Mouse (Mus musculus) gastrocnemius, postnatal 14 days (tissue): ENCODE results near the gene Nat8. TPM values are rescaled to one million over a fixed set of nuclear protein-coding genes. Genes with fewer than 3 reads are reported as not detected.
"Not testable (repeated sequence)": the region's sequence is repeated elsewhere in the genome, so short reads cannot be mapped to it uniquely, and the experiment has no call there.

Source experiments
- DNase-seq: peaks from one replicate; pipeline ENCODE4 v3.0.0; 2021; ENCODE audit warnings: mixed read lengths
- intact Hi-C: fragments of 180-260 bp; cut with DNase I; formaldehyde crosslinking; loops from one replicate; pipeline ENCODE4 v1.15.1; 2025; ENCODE audit warnings: low total_unique reads
- long read RNA-seq, 2 experiments: library from polyadenylated mRNA; stranded (forward); transcript quantifications; one replicate each; pipeline ENCODE4 v2.0.0; 2021
- total RNA-seq, 2 experiments: library from RNA; stranded (reverse); gene quantifications; 2 replicates each; pipeline ENCODE4 v1.2.3; 2021

Gene Nat8
- not detected for total RNA-seq
- long read RNA-seq, experiment 1 = 0 reads
- long read RNA-seq, experiment 2 = 0 reads

DNA sequence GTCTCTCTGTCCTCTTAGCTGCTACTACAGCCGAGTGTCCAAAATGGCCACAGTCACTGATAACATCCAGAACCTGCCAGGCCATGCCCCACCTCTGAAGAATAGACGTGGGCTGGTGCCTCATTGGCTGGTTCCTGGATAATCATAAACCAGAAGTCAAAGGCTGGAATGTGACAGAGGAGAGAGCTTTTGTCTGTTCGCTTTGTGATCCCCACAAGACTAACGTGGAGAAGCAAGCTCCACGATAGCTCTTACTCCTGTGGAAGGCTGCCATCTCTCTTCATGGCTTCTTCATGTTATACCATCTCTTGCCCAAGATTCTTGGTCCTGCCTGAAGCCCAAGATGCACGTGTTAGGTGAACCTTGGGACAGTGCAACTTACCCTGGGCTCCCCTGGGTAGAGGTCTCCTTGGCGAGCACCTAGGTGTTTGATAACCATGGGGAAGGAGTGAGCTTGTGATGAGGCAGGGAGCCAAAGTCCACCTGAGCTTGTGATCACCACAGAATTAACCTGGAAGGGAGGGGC, at the start of gene Nat8:
Nat8 (minus strand) TSS at position 287 of the 526 bp plus-strand sequence.
- no peak for DNase-seq

GRCm38 (mm10) chr6:85869006-85869405, 37.1 kb upstream of the Nat8 start, which contains the start of gene Nat8f2:
Gene Nat8f2, minus strand, starts transcription at chr6:85869158.
- intact Hi-C loops = not testable (repeated sequence)

More for the DNA sequence above, at the start of gene Nat8:
- intact Hi-C loops = loop anchor here (5.0 kb wide), 1 partner anchor 70 kb away; the partner anchor contains the start of gene Nat8f4

GRCm38 (mm10) chr6:85867726-85868690, 36.1 kb upstream of the Nat8 start:
- no peak for DNase-seq
- intact Hi-C loops = no loop called here

More at GRCm38 (mm10) chr6:85869006-85869405, 37.1 kb upstream of the Nat8 start, which contains the start of gene Nat8f2:
- DNase-seq = not testable (repeated sequence)

- DNase-seq, intact Hi-C loops: not testable (repeated sequence)
Measured at GRCm38 (mm10) chr6:85866995-85867394, 35.1 kb upstream of the Nat8 start.

- DNase-seq = peak; percentile 13
- intact Hi-C loops = not testable (repeated sequence)
Measured at GRCm38 (mm10) chr6:85866166-85866565, 34.3 kb upstream of the Nat8 start.

GRCm38 (mm10) chr6:85864900-85865639, 33.2 kb upstream of the Nat8 start:
- intact Hi-C loops = not testable (repeated sequence)
- peak; percentile 7 for DNase-seq

DNA sequence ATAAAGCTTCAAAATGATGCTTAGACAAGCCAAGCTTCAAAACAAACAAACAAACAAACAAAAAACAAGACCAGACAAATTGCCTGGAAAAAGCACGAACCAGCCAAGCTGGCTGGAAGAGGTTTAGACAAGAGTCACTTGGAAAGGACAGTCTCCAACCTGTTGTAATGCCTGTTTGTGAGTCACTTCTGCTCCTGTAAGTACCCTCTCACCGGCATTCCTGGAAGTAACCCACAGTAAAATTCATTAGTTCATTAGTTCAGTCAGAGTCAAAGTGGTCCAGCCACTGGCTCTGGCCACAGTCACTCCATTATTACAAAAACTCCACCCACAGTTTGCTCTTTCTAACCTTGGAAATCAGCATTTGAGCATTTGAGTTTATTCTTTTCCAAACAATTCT, 32.0 kb upstream of the Nat8 start:
- DNase-seq = no peak
- intact Hi-C loops = no loop called here

DNA sequence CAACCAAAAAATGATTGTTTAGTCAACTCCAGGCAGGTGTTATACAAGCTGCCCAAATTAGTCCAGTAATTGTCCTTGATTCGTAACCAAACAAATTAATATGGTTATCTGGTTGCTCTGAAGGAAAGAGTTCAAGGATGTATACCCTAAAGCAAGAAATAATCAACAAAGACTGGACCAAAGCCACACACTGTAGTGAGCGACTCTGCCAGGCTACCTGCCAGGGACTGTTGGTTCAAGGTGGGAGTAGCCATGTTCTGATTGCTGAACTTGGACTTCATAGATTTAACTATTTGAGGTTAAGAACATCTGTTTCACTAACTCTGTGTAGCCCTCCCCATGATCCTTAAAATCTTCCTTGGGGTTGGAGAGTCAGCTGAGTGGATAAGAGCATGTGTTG, 31.3 kb upstream of the Nat8 start:
- DNase-seq = no peak
- intact Hi-C loops = no loop called here

GRCm38 (mm10) chr6:85862565-85862964, 30.7 kb upstream of the Nat8 start:
- DNase-seq = no peak
- intact Hi-C loops = no loop called here

- no peak for DNase-seq
- intact Hi-C loops = no loop called here
Measured at GRCm38 (mm10) chr6:85861247-85861646, 29.4 kb upstream of the Nat8 start.

DNA sequence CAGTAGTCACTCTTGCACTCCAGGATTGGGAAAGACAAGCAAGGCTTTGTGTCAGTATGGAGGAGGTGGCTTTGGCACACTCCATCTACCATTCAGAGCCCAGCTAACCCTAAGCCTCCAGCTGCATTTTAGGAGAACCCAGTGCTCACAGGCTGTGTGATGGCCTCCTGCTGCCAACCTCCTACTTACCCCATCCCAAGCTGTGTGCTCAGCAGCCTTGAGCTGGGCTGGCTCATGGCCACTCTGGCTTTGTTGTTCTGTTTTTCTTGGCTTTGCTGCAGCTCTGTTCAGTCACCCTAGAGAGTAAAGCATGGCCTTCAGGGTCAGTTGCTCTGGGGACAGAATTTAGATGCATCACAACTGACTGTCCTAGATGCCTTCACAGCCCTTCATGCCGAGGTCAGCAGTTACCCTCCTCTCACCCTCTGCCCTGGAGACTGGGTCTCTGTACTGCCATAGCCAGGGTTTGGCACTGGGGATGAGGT, 24.4 kb upstream of the Nat8 start:
- intact Hi-C loops = no loop called here
- DNase-seq = peak; percentile 48

GRCm38 (mm10) chr6:85853481-85853880, 21.6 kb upstream of the Nat8 start:
- intact Hi-C loops = no loop called here
- DNase-seq = no peak

DNA sequence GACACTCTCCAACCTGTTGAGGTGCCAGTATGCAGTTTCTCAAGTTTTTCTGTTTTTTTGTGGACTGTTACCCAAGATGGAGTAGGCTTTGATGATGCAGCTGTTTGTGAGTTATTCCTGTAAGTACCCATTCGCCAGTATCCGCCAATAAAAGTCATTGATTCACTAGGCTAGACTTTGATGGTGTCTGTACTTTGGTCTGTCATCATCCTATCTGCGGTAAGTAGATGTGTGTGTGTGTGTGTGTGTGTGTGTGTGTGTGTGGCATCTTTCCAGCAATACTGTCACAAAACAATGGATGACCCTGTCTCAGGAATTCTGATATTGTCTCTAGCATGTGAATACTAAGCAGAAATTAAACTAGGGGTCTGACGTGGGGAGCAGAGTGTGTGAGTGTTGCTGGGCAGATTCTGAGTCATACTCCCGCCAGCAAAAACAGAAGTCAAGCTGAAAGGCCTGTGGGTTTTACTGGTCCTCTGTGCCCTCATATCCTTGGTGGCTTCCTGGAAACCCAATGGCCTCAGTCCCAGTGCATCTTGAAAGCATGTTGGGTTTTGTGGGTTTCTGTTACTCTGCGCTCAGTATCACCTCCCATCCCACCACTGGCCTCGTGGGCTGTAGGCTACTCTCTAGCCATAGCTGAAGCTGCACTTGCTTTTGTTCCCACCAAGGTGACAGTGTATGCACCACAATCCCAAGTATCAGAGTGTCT, 19.3 kb upstream of the Nat8 start:
- no peak for DNase-seq
- intact Hi-C loops = no loop called here

- intact Hi-C loops = no loop called here
Measured at GRCm38 (mm10) chr6:85849240-85849639, 17.4 kb upstream of the Nat8 start.

DNA sequence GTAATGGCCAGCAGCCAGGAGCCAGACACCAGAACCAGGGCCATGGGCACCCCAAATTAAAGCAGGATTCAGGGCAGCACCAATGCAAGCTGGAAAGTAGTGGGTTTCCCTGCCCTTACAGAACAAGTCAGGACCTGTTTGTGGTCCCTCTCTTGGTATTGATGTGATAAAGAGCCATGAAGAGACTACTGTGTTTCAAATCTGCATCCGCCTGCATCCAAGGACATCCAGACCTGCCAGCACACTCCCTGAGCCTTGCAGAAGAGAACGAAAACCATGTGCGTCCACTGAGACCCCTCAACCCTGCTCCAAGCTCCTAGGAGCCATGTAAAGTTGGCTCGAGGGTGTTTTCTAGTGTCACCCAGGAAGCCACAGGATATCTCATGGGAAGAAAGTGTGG, 16.3 kb upstream of the Nat8 start:
- DNase-seq = no peak
- intact Hi-C loops = no loop called here

More at GRCm38 (mm10) chr6:85849240-85849639, 17.4 kb upstream of the Nat8 start:
- no peak for DNase-seq

- no peak for DNase-seq
- intact Hi-C loops = no loop called here
Measured at GRCm38 (mm10) chr6:85846921-85847320, 15.0 kb upstream of the Nat8 start.

DNA sequence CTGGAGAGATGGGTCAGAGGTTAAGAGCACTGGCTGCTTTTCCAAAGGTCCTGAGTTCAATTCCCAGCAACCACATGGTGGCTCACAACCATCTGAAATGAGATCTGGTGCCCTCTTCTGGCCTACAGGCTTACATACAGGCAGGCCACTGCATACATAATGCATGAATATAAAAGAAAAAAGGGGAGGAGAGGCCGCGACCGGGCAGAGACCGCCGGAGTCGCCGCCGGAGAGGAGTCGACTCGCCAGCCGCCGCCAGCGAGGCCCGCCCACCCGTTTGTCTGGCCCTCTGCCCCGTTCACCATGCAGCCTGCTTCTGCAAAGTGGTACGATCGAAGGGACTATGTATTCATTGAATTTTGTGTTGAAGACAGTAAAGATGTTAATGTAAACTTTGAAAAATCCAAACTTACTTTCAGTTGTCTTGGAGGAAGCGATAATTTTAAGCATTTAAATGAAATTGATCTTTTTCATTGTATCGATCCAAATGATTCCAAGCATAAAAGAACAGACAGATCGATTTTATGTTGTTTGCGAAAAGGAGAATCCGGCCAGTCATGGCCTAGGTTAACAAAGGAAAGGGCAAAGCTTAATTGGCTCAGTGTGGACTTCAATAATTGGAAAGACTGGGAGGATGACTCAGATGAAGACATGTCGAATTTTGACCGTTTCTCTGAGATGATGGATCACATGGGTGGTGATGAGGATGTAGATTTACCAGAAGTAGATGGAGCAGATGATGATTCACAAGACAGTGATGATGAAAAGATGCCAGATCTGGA, 12.0 kb upstream of the Nat8 start:
- intact Hi-C loops, DNase-seq: not testable (repeated sequence)

- peak; percentile 23 for DNase-seq
- intact Hi-C loops = loop anchor here (5.0 kb wide), 1 partner anchor 162 kb away; no protein-coding TSS in a partner anchor
Measured at GRCm38 (mm10) chr6:85839982-85840381, 8.1 kb upstream of the Nat8 start.
